Mouse (Mus musculus): ENCODE results near the gene Nap1l3. TPM values are rescaled to one million over a fixed set of nuclear protein-coding genes. Genes with fewer than 3 reads are reported as not detected.

The Nap1l3 gene
- not detected in 2 replicates for total RNA-seq (2014; fragmentation: Nextera tagmentation)
- not detected in 2 replicates for total RNA-seq (2017)
- not detected in 2 replicates for polyA plus RNA-seq (2012)

- H3K4me1 ChIP-seq (ENCODE audit: insufficient read depth, low read depth, low read length) = no peaks in the 10 kb centered on the region
- ATAC-seq (ENCODE audit: extremely low read depth, insufficient number of reproducible peaks, low FRiP score, poor library complexity, severe bottlenecking) (no peak), DNase-seq (ENCODE audit: low spot score) (no peak)
- peaks cover 5% of the 10 kb centered on the region for H3K9me3 ChIP-seq (replicated peaks)
- no peak within 1 kb of the TSS for H3K4me3 ChIP-seq (ENCODE audit: low read depth, low read length)
- H3K27me3 ChIP-seq (ENCODE audit: insufficient read depth, low read length) = no peaks in the 10 kb centered on the region
- TF ChIP-seq GATA2 (IDR thresholded peaks at IDR 0.05; ENCODE audit: borderline replicate concordance, low read depth, low read length) (no peak), POLR2AphosphoS5 (IDR thresholded peaks at IDR 0.05; ENCODE audit: insufficient replicate concordance, low read depth, low read length) (no peak), TAL1 (conservative IDR thresholded peaks at IDR 0.05; ENCODE audit: low read depth, low read length) (no peak), CTCF (IDR thresholded peaks at IDR 0.05; ENCODE audit: low read depth, low read length) (no peak), GATA1 (IDR thresholded peaks at IDR 0.05; ENCODE audit: borderline replicate concordance, low read length) (no peak)
- H3K36me3 ChIP-seq (replicated peaks) = no peaks in the 10 kb centered on the region
Observed at GRCm38 (mm10) chrX:122396781-122397581, at the start of gene Nap1l3. Gene Nap1l3 (minus strand): TSS chrX:122397401.

- Histone ChIP-seq H3K4me1 (ENCODE audit: insufficient read depth, low read depth, low read length) (no peaks in the 10 kb centered on the region), H3K9me3 (replicated peaks) (peaks cover 5% of the 10 kb centered on the region), H3K36me3 (replicated peaks) (no peaks in the 10 kb centered on the region), H3K4me3 (ENCODE audit: low read depth, low read length) (no peak overlapping the region), H3K27me3 (ENCODE audit: insufficient read depth, low read length) (no peaks in the 10 kb centered on the region)
- no peak for TF ChIP-seq GATA1 (IDR thresholded peaks at IDR 0.05; ENCODE audit: borderline replicate concordance, low read length)
- TF ChIP-seq POLR2AphosphoS5 (IDR thresholded peaks at IDR 0.05; ENCODE audit: insufficient replicate concordance, low read depth, low read length) = no peak
- TF ChIP-seq GATA2 (IDR thresholded peaks at IDR 0.05; ENCODE audit: borderline replicate concordance, low read depth, low read length) = no peak
- TF ChIP-seq TAL1 (conservative IDR thresholded peaks at IDR 0.05; ENCODE audit: low read depth, low read length) = no peak
- no peak for TF ChIP-seq CTCF (IDR thresholded peaks at IDR 0.05; ENCODE audit: low read depth, low read length)
- DNase-seq (ENCODE audit: low spot score) (no peak), ATAC-seq (ENCODE audit: extremely low read depth, insufficient number of reproducible peaks, low FRiP score, poor library complexity, severe bottlenecking) (no peak)
Observed at GRCm38 (mm10) chrX:122397652-122398051, 451 bp upstream of the Nap1l3 start.
